Comparison of ENCODE assay signal across 18 mouse cellular contexts in the genomic region with DNA sequence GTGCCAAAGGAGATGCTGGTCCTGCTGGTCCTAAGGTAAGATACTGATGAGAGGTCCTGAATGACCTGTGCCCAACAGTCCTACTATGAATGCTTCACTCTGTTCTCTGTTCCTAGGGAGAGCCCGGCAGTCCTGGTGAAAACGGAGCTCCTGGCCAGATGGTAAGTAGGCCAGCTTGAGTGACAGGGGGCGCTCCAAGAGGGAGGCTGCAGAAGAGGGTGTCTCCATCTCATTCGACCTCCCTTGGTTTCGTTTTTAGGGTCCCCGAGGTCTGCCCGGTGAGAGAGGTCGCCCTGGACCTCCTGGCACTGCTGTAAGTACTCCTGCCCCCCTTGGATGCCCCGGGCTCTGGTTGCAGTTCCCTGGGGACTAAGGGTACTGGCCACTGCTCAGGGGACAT. TPM values are rescaled to one million over a fixed set of nuclear protein-coding genes. Genes with fewer than 3 reads are reported as not detected.
DNase-seq lines count a peak whose midpoint lies in the region; ATAC-seq and TF ChIP-seq lines count a peak whose summit lies in the region.
"Had no signal": no experiment of that assay in that cellular context is flagged by ENCODE, and none has a peak within 500 bp of the region (broad histone marks: within the 10 kb centered on the region; RNA-seq: fewer than 3 reads in every experiment).

No protein-coding gene starts in this region.

- peak overlapping the region; percentile 8; the same call in 1 of the 2 replicates for H3K27ac ChIP-seq in heart, embryonic 16.5 days (ENCODE audit: low read length)
- H3K27ac ChIP-seq in heart, embryonic 12.5 days (ENCODE audit: poor library complexity, severe bottlenecking): no peak overlapping the region
- peak overlapping the region; percentile 74; the same call in 1 of the 2 replicates for H3K27ac ChIP-seq in lung, embryonic 14.5 days (ENCODE audit: low read depth)
- H3K27ac ChIP-seq in embryonic facial prominence, embryonic 14.5 days (replicated peaks; ENCODE audit: low read depth, low read length): peak overlapping the region; percentile 96; the same call in 1 of the 2 replicates
- H3K27ac ChIP-seq in stomach, embryonic 14.5 days (ENCODE audit: low read length): peak overlapping the region; percentile 63; the same call in 1 of the 2 replicates
- no peak overlapping the region for H3K27ac ChIP-seq in hindbrain, embryonic 12.5 days
- H3K27ac ChIP-seq: forebrain, embryonic 15.5 days; hindbrain, postnatal 0 days; liver, embryonic 15.5 days had no signal

- no peaks in the 10 kb centered on the region for H3K36me3 ChIP-seq in heart, embryonic 16.5 days (ENCODE audit: control insufficient read depth, insufficient read depth)
- peaks cover 21% of the 10 kb centered on the region for H3K36me3 ChIP-seq in heart, embryonic 12.5 days
- H3K36me3 ChIP-seq in lung, embryonic 14.5 days (ENCODE audit: insufficient read depth): peaks cover 84% of the 10 kb centered on the region
- peaks cover 86% of the 10 kb centered on the region for H3K36me3 ChIP-seq in embryonic facial prominence, embryonic 14.5 days (ENCODE audit: control insufficient read depth, insufficient read depth, low read length)
- peaks cover 78% of the 10 kb centered on the region for H3K36me3 ChIP-seq in stomach, embryonic 14.5 days (ENCODE audit: control insufficient read depth, insufficient read depth, low read length)
- no peaks in the 10 kb centered on the region for H3K36me3 ChIP-seq in hindbrain, embryonic 12.5 days
- H3K36me3 ChIP-seq: forebrain, embryonic 15.5 days; liver, embryonic 15.5 days had no signal

- peaks cover 11% of the 10 kb centered on the region for H3K4me1 ChIP-seq in heart, embryonic 16.5 days (ENCODE audit: control insufficient read depth, insufficient read depth, low read length)
- H3K4me1 ChIP-seq in heart, embryonic 12.5 days (replicated peaks): peaks cover 9% of the 10 kb centered on the region; the same call in 1 of the 2 replicates
- H3K4me1 ChIP-seq in lung, embryonic 14.5 days (ENCODE audit: insufficient read depth): no peaks in the 10 kb centered on the region; the same call in 1 of the 2 replicates
- no peaks in the 10 kb centered on the region for H3K4me1 ChIP-seq in embryonic facial prominence, embryonic 14.5 days (ENCODE audit: control insufficient read depth, insufficient read depth, low read length)
- peaks cover 14% of the 10 kb centered on the region for H3K4me1 ChIP-seq in stomach, embryonic 14.5 days (ENCODE audit: control insufficient read depth, insufficient read depth, low read length)
- H3K4me1 ChIP-seq in hindbrain, embryonic 12.5 days: peaks cover 11% of the 10 kb centered on the region

- 0 out of 2 replicates have a peak overlapping the region, but pooled peaks have one; percentile 22 for H3K9ac ChIP-seq in heart, embryonic 16.5 days (ENCODE audit: low read length)
- no peak overlapping the region for H3K9ac ChIP-seq in heart, embryonic 12.5 days
- peak overlapping the region; percentile 21; the same call in 1 of the 2 replicates for H3K9ac ChIP-seq in lung, embryonic 14.5 days
- peak overlapping the region; percentile 91 for H3K9ac ChIP-seq in embryonic facial prominence, embryonic 14.5 days (ENCODE audit: low read depth, low read length)
- H3K9ac ChIP-seq in stomach, embryonic 14.5 days (replicated peaks; ENCODE audit: low read depth, low read length): 0 out of 2 replicates have a peak overlapping the region, but pooled peaks have one; percentile 14
- no peak overlapping the region for H3K9ac ChIP-seq in hindbrain, embryonic 12.5 days
- H3K9ac ChIP-seq: forebrain, embryonic 15.5 days; liver, embryonic 15.5 days had no signal

- H3K27me3 ChIP-seq in heart, embryonic 16.5 days (ENCODE audit: control insufficient read depth, insufficient read depth, low read length): peaks cover 14% of the 10 kb centered on the region
- H3K27me3 ChIP-seq in heart, embryonic 12.5 days (replicated peaks): peaks cover 64% of the 10 kb centered on the region
- H3K27me3 ChIP-seq in lung, embryonic 14.5 days (ENCODE audit: insufficient read depth, low read length): no peaks in the 10 kb centered on the region; the same call in 1 of the 2 replicates
- H3K27me3 ChIP-seq in embryonic facial prominence, embryonic 14.5 days (replicated peaks; ENCODE audit: control insufficient read depth, insufficient read depth, low read length): no peaks in the 10 kb centered on the region
- no peaks in the 10 kb centered on the region for H3K27me3 ChIP-seq in stomach, embryonic 14.5 days (ENCODE audit: control insufficient read depth, insufficient read depth, low read length)
- peaks cover 46% of the 10 kb centered on the region for H3K27me3 ChIP-seq in hindbrain, embryonic 12.5 days

- ATAC-seq in heart, embryonic 16.5 days (replicated peaks; ENCODE audit: extremely low read depth, insufficient read depth, low FRiP score): no peak
- no peak for ATAC-seq in heart, embryonic 12.5 days (ENCODE audit: insufficient number of reproducible peaks, low FRiP score)
- ATAC-seq in lung, embryonic 14.5 days (ENCODE audit: insufficient read depth): no peak
- ATAC-seq in embryonic facial prominence, embryonic 14.5 days (ENCODE audit: low read depth): no peak
- no peak for ATAC-seq in stomach, embryonic 14.5 days (ENCODE audit: insufficient number of reproducible peaks, insufficient read depth, low FRiP score, low read depth)
- no peak for ATAC-seq in hindbrain, embryonic 12.5 days (ENCODE audit: low FRiP score)
- ATAC-seq: activated CD4-positive, CD25-positive, alpha-beta regulatory T cell, adult 4 months; CD4-positive, CD25-positive, alpha-beta regulatory T cell, adult 4 months; forebrain, embryonic 15.5 days; hindbrain, postnatal 0 days; midbrain, embryonic 16.5 days had no signal

- 35% methylated on average over 9 of the region's 9 CpGs for WGBS in heart, embryonic 16.5 days
- WGBS in heart, embryonic 12.5 days: 39% methylated on average over 9 of the region's 9 CpGs
- 27% methylated on average over 9 of the region's 9 CpGs for WGBS in lung, embryonic 14.5 days
- WGBS in embryonic facial prominence, embryonic 14.5 days: 38% methylated on average over 8 of the region's 9 CpGs
- 48% methylated on average over 9 of the region's 9 CpGs for WGBS in stomach, embryonic 14.5 days
- 36% methylated on average over 9 of the region's 9 CpGs for WGBS in hindbrain, embryonic 12.5 days

- H3K4me2 ChIP-seq in heart, embryonic 16.5 days (ENCODE audit: low read depth, low read length): peak overlapping the region; percentile 24; the same call in 1 of the 2 replicates
- no peak overlapping the region; the same call in 1 of the 2 replicates for H3K4me2 ChIP-seq in heart, embryonic 12.5 days
- peak overlapping the region; percentile 70 for H3K4me2 ChIP-seq in lung, embryonic 14.5 days
- peak overlapping the region; percentile 71 for H3K4me2 ChIP-seq in embryonic facial prominence, embryonic 14.5 days (ENCODE audit: low read depth, low read length)
- no peak overlapping the region for H3K4me2 ChIP-seq in stomach, embryonic 14.5 days (replicated peaks; ENCODE audit: low read depth, low read length)
- no peak overlapping the region for H3K4me2 ChIP-seq in hindbrain, embryonic 12.5 days (replicated peaks)
- H3K4me2 ChIP-seq: forebrain, embryonic 15.5 days; liver, embryonic 15.5 days had no signal

- H3K9me3 ChIP-seq in heart, embryonic 16.5 days (replicated peaks; ENCODE audit: control insufficient read depth, low read length): no peaks in the 10 kb centered on the region
- H3K9me3 ChIP-seq in heart, embryonic 12.5 days (replicated peaks): no peaks in the 10 kb centered on the region
- no peaks in the 10 kb centered on the region for H3K9me3 ChIP-seq in lung, embryonic 14.5 days (ENCODE audit: low read depth, low read length)
- H3K9me3 ChIP-seq in embryonic facial prominence, embryonic 14.5 days (ENCODE audit: control insufficient read depth, low read length): no peaks in the 10 kb centered on the region
- no peaks in the 10 kb centered on the region for H3K9me3 ChIP-seq in stomach, embryonic 14.5 days (ENCODE audit: control insufficient read depth, low read depth, low read length)
- no peaks in the 10 kb centered on the region for H3K9me3 ChIP-seq in hindbrain, embryonic 12.5 days (replicated peaks)
- H3K9me3 ChIP-seq: forebrain, embryonic 15.5 days; liver, embryonic 15.5 days had no signal

- DNase-seq in lung, embryonic 14.5 days: no peak
- no peak for DNase-seq in lung, postnatal 36 days
- peak; percentile 3 for DNase-seq in embryonic facial prominence, embryonic 14.5 days (ENCODE audit: low spot score)
- DNase-seq in urinary bladder, postnatal 25 days (ENCODE audit: low spot score): no peak
- DNase-seq: gastrocnemius, postnatal 14 days; kidney, postnatal 25 days; retina, postnatal 1 day had no signal

- H3K4me3 ChIP-seq in heart, embryonic 16.5 days (ENCODE audit: low read length): 0 out of 2 replicates have a peak overlapping the region, but pooled peaks have one; percentile 1
- H3K4me3 ChIP-seq in heart, embryonic 12.5 days: no peak overlapping the region
- no peak overlapping the region; the same call in 1 of the 2 replicates for H3K4me3 ChIP-seq in lung, embryonic 14.5 days (ENCODE audit: low read depth, low read length)
- H3K4me3 ChIP-seq in embryonic facial prominence, embryonic 14.5 days (ENCODE audit: low read depth, low read length): 0 out of 2 replicates have a peak overlapping the region, but pooled peaks have one; percentile 7
- H3K4me3 ChIP-seq in stomach, embryonic 14.5 days (ENCODE audit: low read depth, low read length): no peak overlapping the region
- no peak overlapping the region for H3K4me3 ChIP-seq in hindbrain, embryonic 12.5 days
- H3K4me3 ChIP-seq: forebrain, embryonic 15.5 days; liver, embryonic 15.5 days had no signal

- 0 out of 2 replicates have a peak, but pooled peaks have one; percentile 14 for TF ChIP-seq CTCF in lung, embryonic 14.5 days (IDR thresholded peaks at IDR 0.05; ENCODE audit: low read depth)

RNA-seq across cellular contexts. Expression of a gene that starts 5.1 kb away (rescaled TPM):
- polyA plus RNA-seq in heart, embryonic 16.5 days (2015; fragmentation: Nextera tagmentation; extraction: Ambion mirVana): 669 and 799 TPM in 2 replicates
- 404 and 446 TPM in 2 replicates for polyA plus RNA-seq in heart, embryonic 12.5 days (2016; fragmentation: Nextera tagmentation; extraction: Ambion mirVana)
- polyA plus RNA-seq in lung, embryonic 14.5 days (2014; fragmentation: Nextera tagmentation; extraction: Ambion mirVana): 1,035 and 1,062 TPM in 2 replicates
- polyA plus RNA-seq in embryonic facial prominence, embryonic 14.5 days (2014; fragmentation: Nextera tagmentation; extraction: Ambion mirVana): 3,653 and 4,731 TPM in 2 replicates
- polyA plus RNA-seq in stomach, embryonic 14.5 days (2014; fragmentation: Nextera tagmentation; extraction: Ambion mirVana): 1,157 and 1,247 TPM in 2 replicates
- 508 and 685 TPM in 2 replicates for polyA plus RNA-seq in hindbrain, embryonic 12.5 days (2016; fragmentation: Nextera tagmentation; extraction: Ambion mirVana)

RNA-seq across cellular contexts. Expression of a gene that starts 26.3 kb away (rescaled TPM):
- 0.33 TPM in 1 of 2 replicates, not detected in the other for polyA plus RNA-seq in heart, embryonic 16.5 days (2015; fragmentation: Nextera tagmentation; extraction: Ambion mirVana)
- 0.30 TPM in 1 of 2 replicates, not detected in the other for polyA plus RNA-seq in heart, embryonic 12.5 days (2016; fragmentation: Nextera tagmentation; extraction: Ambion mirVana)
- not detected in 2 replicates for polyA plus RNA-seq in lung, embryonic 14.5 days (2014; fragmentation: Nextera tagmentation; extraction: Ambion mirVana)
- polyA plus RNA-seq in embryonic facial prominence, embryonic 14.5 days (2014; fragmentation: Nextera tagmentation; extraction: Ambion mirVana): 0.25 and 0.61 TPM in 2 replicates
- polyA plus RNA-seq in stomach, embryonic 14.5 days (2014; fragmentation: Nextera tagmentation; extraction: Ambion mirVana): not detected in 2 replicates
- polyA plus RNA-seq in hindbrain, embryonic 12.5 days (2016; fragmentation: Nextera tagmentation; extraction: Ambion mirVana): not detected in 2 replicates
- polyA plus RNA-seq: activated CD4-positive, CD25-positive, alpha-beta regulatory T cell, adult 4 months; CD4-positive, CD25-positive, alpha-beta regulatory T cell, adult 4 months; forebrain, embryonic 15.5 days; hindbrain, postnatal 0 days; liver, embryonic 15.5 days; midbrain, embryonic 16.5 days; neural tube, embryonic 14.5 days had no signal

RNA-seq across cellular contexts. Expression of a gene that starts 35.0 kb away (rescaled TPM):
- 27.9 and 29.4 TPM in 2 replicates for polyA plus RNA-seq in heart, embryonic 16.5 days (2015; fragmentation: Nextera tagmentation; extraction: Ambion mirVana)
- polyA plus RNA-seq in heart, embryonic 12.5 days (2016; fragmentation: Nextera tagmentation; extraction: Ambion mirVana): 20.6 and 26.6 TPM in 2 replicates
- polyA plus RNA-seq in lung, embryonic 14.5 days (2014; fragmentation: Nextera tagmentation; extraction: Ambion mirVana): 0.35 TPM in 1 of 2 replicates, not detected in the other
- 18.6 and 19.5 TPM in 2 replicates for polyA plus RNA-seq in embryonic facial prominence, embryonic 14.5 days (2014; fragmentation: Nextera tagmentation; extraction: Ambion mirVana)
- 0.30 and 0.46 TPM in 2 replicates for polyA plus RNA-seq in stomach, embryonic 14.5 days (2014; fragmentation: Nextera tagmentation; extraction: Ambion mirVana)
- 0.43 and 1.5 TPM in 2 replicates for polyA plus RNA-seq in hindbrain, embryonic 12.5 days (2016; fragmentation: Nextera tagmentation; extraction: Ambion mirVana)
- polyA plus RNA-seq: CD4-positive, CD25-positive, alpha-beta regulatory T cell, adult 4 months; forebrain, embryonic 15.5 days; neural tube, embryonic 14.5 days had no signal

RNA-seq across cellular contexts. Expression of a gene that starts 49.7 kb away (rescaled TPM):
- polyA plus RNA-seq in heart, embryonic 16.5 days (2015; fragmentation: Nextera tagmentation; extraction: Ambion mirVana): 5.8 and 6.4 TPM in 2 replicates
- polyA plus RNA-seq in heart, embryonic 12.5 days (2016; fragmentation: Nextera tagmentation; extraction: Ambion mirVana): 10.4 and 12.2 TPM in 2 replicates
- polyA plus RNA-seq in lung, embryonic 14.5 days (2014; fragmentation: Nextera tagmentation; extraction: Ambion mirVana): 13.0 and 14.3 TPM in 2 replicates
- 16.0 and 16.1 TPM in 2 replicates for polyA plus RNA-seq in embryonic facial prominence, embryonic 14.5 days (2014; fragmentation: Nextera tagmentation; extraction: Ambion mirVana)
- polyA plus RNA-seq in stomach, embryonic 14.5 days (2014; fragmentation: Nextera tagmentation; extraction: Ambion mirVana): 13.5 and 14.4 TPM in 2 replicates
- polyA plus RNA-seq in hindbrain, embryonic 12.5 days (2016; fragmentation: Nextera tagmentation; extraction: Ambion mirVana): 16.8 and 18.5 TPM in 2 replicates

Comparison
In these comparisons a context has a peak if more than half of its experiments do, and no peak if none do; other contexts are left out.
1. H3K27ac ChIP-seq: peak in heart, embryonic 16.5 days (single experiment), lung, embryonic 14.5 days (single experiment), embryonic facial prominence, embryonic 14.5 days (single experiment) and stomach, embryonic 14.5 days (single experiment); none in heart, embryonic 12.5 days (single experiment) and hindbrain, embryonic 12.5 days (single experiment).
2. H3K4me2 ChIP-seq: peak in heart, embryonic 16.5 days (single experiment), lung, embryonic 14.5 days (single experiment) and embryonic facial prominence, embryonic 14.5 days (single experiment); none in heart, embryonic 12.5 days (single experiment), stomach, embryonic 14.5 days (single experiment) and hindbrain, embryonic 12.5 days (single experiment).
3. H3K4me3 ChIP-seq: peak in heart, embryonic 16.5 days (single experiment) and embryonic facial prominence, embryonic 14.5 days (single experiment); none in heart, embryonic 12.5 days (single experiment), lung, embryonic 14.5 days (single experiment), stomach, embryonic 14.5 days (single experiment) and hindbrain, embryonic 12.5 days (single experiment).
4. H3K9ac ChIP-seq: peak in heart, embryonic 16.5 days (single experiment), lung, embryonic 14.5 days (single experiment), embryonic facial prominence, embryonic 14.5 days (single experiment) and stomach, embryonic 14.5 days (single experiment); none in heart, embryonic 12.5 days (single experiment) and hindbrain, embryonic 12.5 days (single experiment).